Mouse (Mus musculus) myocyte (in vitro differentiated cells): ENCODE data around the gene Phf12.

Source experiments
- CEBPB ChIP-seq: IDR thresholded peaks from 2 replicates; pipeline ENCODE4 v1.6.1; 2011; ENCODE audit warnings: mild to moderate bottlenecking, moderate library complexity; ENCODE audit not compliant: poor library complexity, insufficient read depth, severe bottlenecking
- E2F4 ChIP-seq: IDR thresholded peaks from one replicate; pipeline ENCODE4 v1.6.1; 2011; ENCODE audit warnings: mild to moderate bottlenecking, control low read depth, moderate library complexity; ENCODE audit not compliant: insufficient read depth
- MAX ChIP-seq: IDR thresholded peaks from one replicate; pipeline ENCODE4 v1.6.1; 2011; ENCODE audit warnings: low read depth, mild to moderate bottlenecking, control low read depth
- MYOD1 ChIP-seq, 3 experiments: IDR thresholded peaks; one replicate each; pipeline ENCODE4 v1.6.1; 2011; ENCODE audit warnings: control low read depth in 2 of 3, low read depth in 2 of 3, mild to moderate bottlenecking in 2 of 3, moderate library complexity in 1 of 3; ENCODE audit not compliant: insufficient read length in 2 of 3, control insufficient read depth in 1 of 3
- MYOG ChIP-seq, 3 experiments: IDR thresholded peaks; one replicate each; pipeline ENCODE4 v1.6.1; 2011; ENCODE audit warnings: control low read depth in 2 of 3, low read depth in 2 of 3, mild to moderate bottlenecking in 2 of 3; ENCODE audit not compliant: insufficient read length in 2 of 3, control insufficient read depth in 1 of 3, insufficient read depth in 1 of 3
- POLR2A ChIP-seq: IDR thresholded peaks from one replicate; pipeline ENCODE4 v1.6.1; 2011; ENCODE audit warnings: low read depth, mild to moderate bottlenecking, control low read depth, moderate library complexity; ENCODE audit not compliant: insufficient read length
- POLR2AphosphoS2 ChIP-seq: IDR thresholded peaks from one replicate; pipeline ENCODE4 v1.6.1; 2011; ENCODE audit warnings: low read depth, control low read depth; ENCODE audit not compliant: insufficient read length
- SRF ChIP-seq: IDR thresholded peaks from one replicate; pipeline ENCODE4 v1.6.1; 2011; ENCODE audit warnings: low read depth; ENCODE audit not compliant: control insufficient read depth, insufficient read length
- TCF12 ChIP-seq: IDR thresholded peaks from one replicate; pipeline ENCODE4 v1.6.1; 2011; ENCODE audit warnings: mild to moderate bottlenecking, control low read depth; ENCODE audit not compliant: poor library complexity, insufficient read depth, severe bottlenecking
- TCF3 ChIP-seq: IDR thresholded peaks from one replicate; pipeline ENCODE4 v1.6.1; 2011; ENCODE audit warnings: low read depth, control low read depth; ENCODE audit not compliant: insufficient read length
- USF1 ChIP-seq: IDR thresholded peaks from one replicate; pipeline ENCODE4 v1.6.1; 2011; ENCODE audit warnings: low read depth, mild to moderate bottlenecking, control low read depth, moderate library complexity

GRCm38 (mm10) chr11:78069646-78070045 lies 87.1 kb downstream of the Phf12 start:
- TF ChIP-seq POLR2A (no peak), TCF12 (no peak), E2F4 (no peak), POLR2AphosphoS2 (no peak), CEBPB (no peak), USF1 (no peak), MAX (no peak), TCF3 (no peak), SRF (no peak), MYOD1 (IDR thresholded peaks at IDR 0.05; ENCODE audit: control insufficient read depth in 1 of 3, insufficient read length in 2 of 3, low read depth in 2 of 3) (no peak), MYOG (IDR thresholded peaks at IDR 0.05; ENCODE audit: control insufficient read depth in 1 of 3, insufficient read depth in 1 of 3, insufficient read length in 2 of 3, low read depth in 2 of 3) (no peak)
